Mouse (Mus musculus): ENCODE data around the gene Kansl3.

Kansl3 gene

DNA sequence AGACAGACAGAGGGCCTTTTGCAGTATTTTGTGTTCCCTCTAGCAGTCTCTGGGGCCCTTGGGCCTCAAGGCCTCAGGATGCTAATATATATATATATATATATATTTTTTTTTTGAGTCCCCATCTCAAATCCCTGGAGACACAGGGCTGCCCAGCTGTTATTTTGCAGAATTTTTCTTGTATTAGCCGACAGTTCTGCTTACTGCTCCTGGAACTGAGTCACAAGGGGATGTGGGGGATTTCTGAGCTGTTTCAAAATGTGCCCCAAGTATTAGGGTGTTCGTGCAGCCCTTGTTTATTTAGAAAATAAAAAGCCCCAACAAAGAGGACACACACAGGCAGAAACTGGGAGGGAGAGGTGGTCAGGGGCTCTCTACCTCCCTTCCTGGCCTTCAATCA is 69.3 kb downstream of the Kansl3 start:
- in situ Hi-C loops (cut with MboI; ENCODE audit: low pct_unique_long_range_greater_than_20kb in 1 of 2, low sequenced_read_pairs in 2 of 2, unreplicated experiment in 1 of 2) = no loop called here

DNA sequence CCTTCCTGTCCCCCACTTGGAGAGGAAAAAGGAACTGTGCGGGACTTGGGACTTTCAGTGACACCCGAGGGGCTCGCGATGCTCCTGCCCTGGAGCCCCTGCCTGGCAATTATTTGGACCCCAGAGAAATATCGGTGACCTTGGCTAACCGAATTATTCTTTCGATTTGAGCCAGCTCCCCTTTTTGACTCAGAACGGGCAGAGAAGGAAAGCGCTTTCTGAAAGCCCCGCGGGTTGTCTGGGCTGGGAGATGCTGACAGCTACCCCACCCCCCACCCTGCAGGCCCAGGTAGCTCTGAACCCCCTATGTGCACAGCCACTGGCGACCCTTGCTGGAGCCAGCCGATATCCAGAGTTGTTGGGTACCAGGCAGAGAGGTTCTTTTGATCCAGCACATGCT is 69.9 kb downstream of the Kansl3 start:
- in situ Hi-C loops (cut with MboI; ENCODE audit: low pct_unique_long_range_greater_than_20kb in 1 of 2, low sequenced_read_pairs in 2 of 2, unreplicated experiment in 1 of 2) = no loop called here

DNA sequence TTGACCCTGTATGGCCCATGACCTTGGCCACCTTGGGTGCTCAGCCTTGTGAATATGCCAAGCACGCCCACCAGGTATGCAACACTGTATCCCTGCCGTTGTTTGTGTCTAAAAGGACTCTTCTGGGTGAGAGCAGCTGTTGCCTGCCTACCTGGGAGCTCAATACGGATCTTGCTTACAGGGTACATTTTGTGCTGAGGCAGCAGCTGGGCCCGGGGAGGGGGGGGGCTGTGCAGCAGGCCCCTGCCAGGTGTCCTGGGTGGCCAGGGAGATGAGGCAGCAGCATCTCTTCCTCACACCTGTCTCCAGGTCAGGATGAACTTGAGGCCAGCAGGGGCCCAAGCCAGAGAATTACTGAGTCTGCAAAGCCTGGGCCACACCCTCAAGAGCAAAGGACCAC is 70.9 kb downstream of the Kansl3 start:
- in situ Hi-C loops (cut with MboI; ENCODE audit: low pct_unique_long_range_greater_than_20kb in 1 of 2, low sequenced_read_pairs in 2 of 2, unreplicated experiment in 1 of 2) = no loop called here

- in situ Hi-C loops (cut with MboI; ENCODE audit: low pct_unique_long_range_greater_than_20kb in 1 of 2, low sequenced_read_pairs in 2 of 2, unreplicated experiment in 1 of 2) = no loop called here
Observed at GRCm38 (mm10) chr1:36296466-36297149, 72.4 kb downstream of the Kansl3 start.

- in situ Hi-C loops (cut with MboI; ENCODE audit: low pct_unique_long_range_greater_than_20kb in 1 of 2, low sequenced_read_pairs in 2 of 2, unreplicated experiment in 1 of 2) = no loop called here
Observed at GRCm38 (mm10) chr1:36294402-36294801, 74.6 kb downstream of the Kansl3 start.

- in situ Hi-C loops (cut with MboI; ENCODE audit: low pct_unique_long_range_greater_than_20kb in 1 of 2, low sequenced_read_pairs in 2 of 2, unreplicated experiment in 1 of 2) = no loop called here
Observed at GRCm38 (mm10) chr1:36293470-36293869, 75.5 kb downstream of the Kansl3 start.

Data from mouse embryonic stem cell (cell line).